In genomic region chr1:60409168-60409828, GRCm38 (mm10) we compare ENCODE assay signal across 8 mouse cellular contexts. TPM values are rescaled to one million over a fixed set of nuclear protein-coding genes. Genes with fewer than 3 reads are reported as not detected.
DNase-seq lines count a peak whose midpoint lies in the region; ATAC-seq lines count a peak whose summit lies in the region.

Gene Abi2 (plus strand): TSS chr1:60409619.

- H3K9me3 ChIP-seq in heart, embryonic 14.5 days (ENCODE audit: control insufficient read depth, low read length) = no peaks in the 10 kb centered on the region
- no peaks in the 10 kb centered on the region for H3K9me3 ChIP-seq in liver, embryonic 11.5 days (ENCODE audit: control insufficient read depth, low read length)
- no peaks in the 10 kb centered on the region for H3K9me3 ChIP-seq in stomach, embryonic 14.5 days (ENCODE audit: control insufficient read depth, low read depth, low read length)

- H3K36me3 ChIP-seq in heart, embryonic 14.5 days (ENCODE audit: control insufficient read depth, insufficient read depth, low read length) = no peaks in the 10 kb centered on the region
- H3K36me3 ChIP-seq in liver, embryonic 11.5 days (ENCODE audit: control insufficient read depth, insufficient read depth, low read length) = no peaks in the 10 kb centered on the region
- H3K36me3 ChIP-seq in stomach, embryonic 14.5 days (ENCODE audit: control insufficient read depth, insufficient read depth, low read length) = no peaks in the 10 kb centered on the region

- H3K27ac ChIP-seq in brown adipose tissue, adult 24 weeks (replicated peaks; ENCODE audit: low read depth, low read length) = peak within 1 kb of the TSS; percentile 60
- H3K27ac ChIP-seq in heart, embryonic 14.5 days (replicated peaks in 1 of 2; ENCODE audit: control insufficient read depth in 1 of 2, insufficient read depth in 1 of 2, low read depth in 2 of 2, low read length in 2 of 2) = peak within 1 kb of the TSS; percentile 93
- peak within 1 kb of the TSS; percentile 84 for H3K27ac ChIP-seq in liver, embryonic 11.5 days (ENCODE audit: low read depth, low read length)
- peak within 1 kb of the TSS; percentile 87 for H3K27ac ChIP-seq in stomach, embryonic 14.5 days (ENCODE audit: low read length)

- H3K4me2 ChIP-seq in heart, embryonic 14.5 days (ENCODE audit: low read length) = peak within 1 kb of the TSS; percentile 79
- H3K4me2 ChIP-seq in liver, embryonic 11.5 days = peak within 1 kb of the TSS; percentile 64
- H3K4me2 ChIP-seq in stomach, embryonic 14.5 days (replicated peaks; ENCODE audit: low read depth, low read length) = peak within 1 kb of the TSS; percentile 62

- H3K9ac ChIP-seq in heart, embryonic 14.5 days (ENCODE audit: low read length) = peak within 1 kb of the TSS; percentile 95
- H3K9ac ChIP-seq in liver, embryonic 11.5 days (ENCODE audit: low read depth, low read length) = peak within 1 kb of the TSS; percentile 78
- H3K9ac ChIP-seq in stomach, embryonic 14.5 days (replicated peaks; ENCODE audit: low read depth, low read length) = peak within 1 kb of the TSS; percentile 93

- no peaks in the 10 kb centered on the region for H3K27me3 ChIP-seq in heart, embryonic 14.5 days (ENCODE audit: control insufficient read depth, insufficient read depth, low read length)
- H3K27me3 ChIP-seq in liver, embryonic 11.5 days (replicated peaks; ENCODE audit: control insufficient read depth, insufficient read depth, low read length) = no peaks in the 10 kb centered on the region
- no peaks in the 10 kb centered on the region for H3K27me3 ChIP-seq in stomach, embryonic 14.5 days (ENCODE audit: control insufficient read depth, insufficient read depth, low read length)

- WGBS in heart, embryonic 14.5 days = under 1% methylated on average over 34 of the region's 69 CpGs
- WGBS in liver, embryonic 11.5 days = under 1% methylated on average over 22 of the region's 69 CpGs
- under 1% methylated on average over 56 of the region's 69 CpGs for WGBS in stomach, embryonic 14.5 days

- DNase-seq in kidney, postnatal 10 days = peak; percentile 97
- peak; percentile 92 for DNase-seq in liver, embryonic 11.5 days (ENCODE audit: low spot score)
- peak; percentile 71 for DNase-seq in naive thymus-derived CD4-positive, alpha-beta T cell, adult 2 months (ENCODE audit: low read depth)

- H3K4me3 ChIP-seq in brown adipose tissue, adult 24 weeks (ENCODE audit: insufficient read depth, low read depth, low read length) = peak within 1 kb of the TSS; percentile 71
- peak within 1 kb of the TSS; percentile 95 for H3K4me3 ChIP-seq in heart, embryonic 14.5 days (ENCODE audit: control insufficient read depth in 1 of 2, insufficient read depth in 1 of 2, low read depth in 1 of 2, low read length in 2 of 2)
- peak within 1 kb of the TSS; percentile 64 for H3K4me3 ChIP-seq in liver, embryonic 11.5 days (ENCODE audit: low read depth, low read length)
- H3K4me3 ChIP-seq in stomach, embryonic 14.5 days (ENCODE audit: low read depth, low read length) = peak within 1 kb of the TSS; percentile 79

- ATAC-seq in CD4-positive, CD25-positive, alpha-beta regulatory T cell, adult 4 months = peak; percentile 73
- ATAC-seq in erythroid progenitor cell, adult 5-6 weeks (replicated peaks; ENCODE audit: low FRiP score, poor library complexity, severe bottlenecking) = peak; percentile 68
- peak; percentile 93 for ATAC-seq in heart, embryonic 14.5 days (ENCODE audit: insufficient number of reproducible peaks, insufficient read depth, low FRiP score, low read depth)
- peak; percentile 90 for ATAC-seq in liver, embryonic 11.5 days (replicated peaks; ENCODE audit: low FRiP score)
- peak; percentile 91 for ATAC-seq in stomach, embryonic 14.5 days (ENCODE audit: insufficient number of reproducible peaks, insufficient read depth, low FRiP score, low read depth)

- H3K4me1 ChIP-seq in brown adipose tissue, adult 24 weeks (ENCODE audit: control insufficient read depth, insufficient read depth, insufficient read length, low read length) = no peaks in the 10 kb centered on the region
- H3K4me1 ChIP-seq in heart, embryonic 14.5 days (ENCODE audit: control insufficient read depth in 2 of 2, insufficient read depth in 2 of 2, low read length in 2 of 2) = peaks cover 2 to 21% of the 10 kb centered on the region in 2 experiments; a peak in 3 of 4 replicates
- H3K4me1 ChIP-seq in liver, embryonic 11.5 days (replicated peaks; ENCODE audit: control insufficient read depth, insufficient read depth, low read length) = peaks cover 2% of the 10 kb centered on the region; the same call in 1 of the 2 replicates
- 0 out of 2 replicates have a peak, but pooled peaks cover 3% of the 10 kb centered on the region for H3K4me1 ChIP-seq in stomach, embryonic 14.5 days (ENCODE audit: control insufficient read depth, insufficient read depth, low read length)

RNA-seq across cellular contexts. Expression of gene Abi2, which starts in this region (rescaled TPM):
- 10 to 100 TPM; 12.2 to 14.2 TPM for polyA plus RNA-seq in CD4-positive, CD25-positive, alpha-beta regulatory T cell, adult 4 months (2017; shearing (Covaris generic))
- 6.5 and 11.4 TPM in 2 replicates for polyA plus RNA-seq in brown adipose tissue, adult 24 weeks (2012; ENCODE audit: insufficient read depth, insufficient read length, missing spikeins)
- 0.42 and 2.2 TPM in 2 replicates for total RNA-seq in erythroid progenitor cell, adult 5-6 weeks (2015; ENCODE audit: low replicate concordance)
- 1.5 and 1.8 TPM in 2 replicates for total RNA-seq in erythroid progenitor cell, adult 5-6 weeks (2017; ENCODE audit: low replicate concordance)
- polyA plus RNA-seq in heart, embryonic 14.5 days (2014; fragmentation: Nextera tagmentation; extraction: Ambion mirVana) = 35.0 and 38.5 TPM in 2 replicates
- 20.2 and 21.5 TPM in 2 replicates for polyA plus RNA-seq in liver, embryonic 11.5 days (2014; fragmentation: Nextera tagmentation; extraction: Ambion mirVana)
- polyA plus RNA-seq in stomach, embryonic 14.5 days (2014; fragmentation: Nextera tagmentation; extraction: Ambion mirVana) = 27.6 and 34.3 TPM in 2 replicates

Comparison
In these comparisons a context has a peak if more than half of its experiments do, and no peak if none do; other contexts are left out.
1. Peak in every context shown above with its lines: DNase-seq, ATAC-seq, H3K4me3 ChIP-seq and H3K27ac ChIP-seq.